Mouse (Mus musculus) neutrophil, adult 59 days (primary cell): ENCODE measurements around the gene Gucy2g. TPM values are rescaled to one million over a fixed set of nuclear protein-coding genes. Genes with fewer than 3 reads are reported as not detected.

Experiments
- total RNA-seq, 2 experiments: library from RNA; stranded (reverse); gene quantifications; 1 replicate in 1 of 2; 2 replicates in 1 of 2; pipeline ENCODE4 v1.2.4; 2023

Gene Gucy2g
- total RNA-seq, result not detected

DNA sequence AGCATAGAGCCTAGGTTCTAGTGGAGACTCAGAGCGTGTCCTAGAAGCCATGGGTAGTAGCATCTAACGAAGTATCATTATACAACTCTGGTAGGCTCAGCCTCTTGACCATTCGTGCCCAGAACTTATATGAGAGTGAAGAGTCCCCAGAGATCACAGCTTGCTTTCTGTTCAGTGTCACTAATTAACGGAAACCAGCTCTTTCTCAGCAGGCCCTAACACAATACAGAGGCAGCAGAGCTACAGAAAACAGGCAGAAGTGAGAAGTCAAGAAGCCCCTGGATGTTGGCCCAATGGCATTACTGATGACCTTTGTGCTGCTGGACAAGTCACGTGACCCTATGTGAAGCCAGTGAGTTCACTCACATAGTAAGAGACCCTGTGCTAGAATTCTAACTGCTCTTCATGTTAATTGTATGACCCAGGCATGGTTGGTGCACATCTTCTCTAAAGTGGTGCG is at the start of gene Gucy2g:
Gene Gucy2g, minus strand, starts transcription at position 51 of the 460 bp plus-strand sequence.

DNA sequence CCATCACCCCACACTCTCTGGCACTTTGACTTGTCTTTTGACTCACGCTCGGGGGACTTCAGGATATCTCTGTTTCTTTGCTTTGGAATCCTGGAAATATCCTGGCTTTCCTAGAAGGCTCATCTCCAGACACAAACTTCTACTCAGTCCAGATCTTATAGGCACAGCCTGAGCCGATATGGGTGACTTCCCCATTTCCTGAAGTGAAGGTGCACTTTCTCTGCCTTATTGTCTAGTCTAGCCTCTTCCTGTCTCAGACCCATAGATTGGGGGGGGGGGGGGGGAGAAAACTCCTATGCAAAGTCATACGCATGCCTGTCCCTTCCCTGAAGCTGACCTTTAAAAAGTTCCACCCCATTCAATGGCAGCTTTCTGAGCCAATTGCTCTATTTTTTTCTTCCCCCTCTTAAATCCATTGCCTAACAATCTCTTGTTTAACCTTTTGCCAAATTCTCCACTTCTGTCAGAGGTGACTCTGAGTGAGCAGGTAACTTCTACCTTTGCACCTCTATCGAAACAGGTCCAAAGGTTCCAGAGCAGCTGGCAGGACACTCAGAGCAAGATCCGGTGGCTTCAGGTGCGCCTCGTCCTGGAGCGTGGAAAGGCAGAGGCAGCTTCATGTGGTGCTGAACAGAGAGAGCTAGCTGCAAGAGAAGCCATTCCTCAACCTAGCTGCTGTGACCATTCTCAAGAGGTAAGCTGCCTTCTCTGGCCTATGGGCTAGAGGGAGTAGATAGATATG is 10.5 kb upstream of the Gucy2g start, which contains the start of gene Acsl5:
Gene Acsl5, plus strand, starts transcription at position 556 of the 742 bp plus-strand sequence.

DNA sequence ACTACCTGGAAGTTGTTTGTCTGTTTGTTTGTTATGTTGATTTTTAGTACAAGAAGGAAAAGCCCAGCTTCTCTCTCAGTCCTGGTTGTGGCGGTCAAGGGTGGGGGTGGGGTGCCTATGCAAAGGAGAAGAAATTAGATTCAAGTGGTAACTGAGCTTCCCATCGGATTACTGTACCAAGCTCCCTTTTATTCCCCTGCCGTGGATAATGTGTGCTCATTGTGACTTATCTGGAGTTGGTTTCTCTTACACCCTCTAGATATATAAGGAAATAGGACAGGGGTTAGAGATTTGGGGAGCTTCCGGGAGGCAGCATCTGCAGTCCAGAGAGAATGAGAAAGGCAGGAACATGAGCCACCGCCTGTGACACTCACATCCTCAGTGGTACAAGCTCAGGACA is 60.6 kb downstream of the Gucy2g start, which contains the start of gene Tectb:
Gene Tectb, plus strand, starts transcription at position 301 of the 400 bp plus-strand sequence.

Other genes with a start within 250 kb of the Gucy2g start
- gene Gpam, start 114.0 kb downstream of the Gucy2g start, total RNA-seq, result 1 to 10 TPM; 3.8 to 4.6 TPM
- not detected for gene Tectb, start 60.5 kb downstream of the Gucy2g start, total RNA-seq
- 10 to 100 TPM; 43.8 to 56.7 TPM for gene Acsl5, start 10.7 kb upstream of the Gucy2g start, total RNA-seq
- gene Zdhhc6, start 74.8 kb upstream of the Gucy2g start, total RNA-seq, result 10 to 100 TPM; 23.2 to 23.7 TPM
- 10 to 100 TPM; 31.8 to 38.4 TPM for gene Vti1a, start 75.1 kb upstream of the Gucy2g start, total RNA-seq